Mouse (Mus musculus): ENCODE results near the gene Zfp235.

DNA sequence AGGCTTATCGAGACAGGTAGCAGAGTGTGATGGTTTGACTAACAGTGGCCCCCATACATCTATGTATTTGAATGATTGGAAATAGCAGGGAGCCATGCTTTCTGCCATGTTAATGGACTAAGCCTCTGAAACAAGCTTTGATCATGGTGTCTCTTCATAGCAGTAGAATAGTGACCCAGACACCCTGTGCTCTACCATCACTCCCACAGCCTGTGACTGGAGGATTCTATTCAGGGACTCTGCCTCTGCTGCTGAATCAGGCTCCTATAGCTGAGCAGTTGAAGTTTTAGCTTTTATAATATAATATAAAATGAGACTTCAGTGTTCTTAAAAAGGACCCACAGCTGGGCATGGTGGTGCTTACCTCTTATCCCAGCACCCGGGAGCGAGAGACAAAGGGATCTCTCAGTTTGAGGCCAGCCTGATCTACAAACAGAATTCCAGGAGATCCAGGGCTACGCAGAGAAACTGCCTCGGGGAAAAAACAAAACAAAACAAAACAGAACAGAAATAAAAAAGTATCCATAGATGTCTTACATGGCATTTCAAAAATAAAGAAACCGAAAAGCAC lies 459 bp upstream of the Zfp235 start:
- no peak for TF ChIP-seq CTCF (IDR thresholded peaks at IDR 0.05; ENCODE audit: extremely low read depth, insufficient read length, insufficient replicate concordance, low read depth, low read length)
- TF ChIP-seq POLR2A (IDR thresholded peaks at IDR 0.05; ENCODE audit: low read depth, low read length) = no peak

All from small intestine, adult 2 months (tissue).